Mouse (Mus musculus) neural tube, embryonic 12.5 days (tissue): ENCODE measurements around the gene Mia2. TPM values are rescaled to one million over a fixed set of nuclear protein-coding genes. Genes with fewer than 3 reads are reported as not detected.

Experiments
- ATAC-seq: fragments of 200-750 bp; cut with Nextera tagmentation; 2 replicates; pipeline ENCODE4 v1.8.0; 2017; ENCODE audit warnings: low read depth, mild to moderate bottlenecking, moderate TSS enrichment, moderate library complexity; ENCODE audit not compliant: low FRiP score
- H3K27ac ChIP-seq: fragments of 300-500 bp; sonication (generic); 2 replicates; pipeline ENCODE4 v1.5.1; 2016
- H3K27me3 ChIP-seq: fragments of 300-500 bp; sonication (generic); replicated peaks from 2 replicates; pipeline ENCODE4 v1.6.1; 2016; ENCODE audit warnings: mild to moderate bottlenecking
- H3K36me3 ChIP-seq: fragments of 300-500 bp; sonication (generic); 2 replicates; pipeline ENCODE4 v1.6.1; 2016; ENCODE audit warnings: mild to moderate bottlenecking
- H3K4me1 ChIP-seq: fragments of 300-500 bp; sonication (generic); 2 replicates; pipeline ENCODE4 v1.6.1; 2016
- H3K4me2 ChIP-seq: fragments of 300-500 bp; sonication (generic); replicated peaks from 2 replicates; pipeline ENCODE4 v1.6.1; 2016; ENCODE audit warnings: mild to moderate bottlenecking
- H3K4me3 ChIP-seq: fragments of 300-500 bp; sonication (generic); 2 replicates; pipeline ENCODE4 v1.5.1; 2016
- H3K9ac ChIP-seq: fragments of 300-500 bp; sonication (generic); 2 replicates; pipeline ENCODE4 v1.6.1; 2016; ENCODE audit warnings: mild to moderate bottlenecking
- H3K9me3 ChIP-seq: fragments of 300-500 bp; sonication (generic); 2 replicates; pipeline ENCODE4 v1.6.1; 2016; ENCODE audit warnings: mild to moderate bottlenecking
- WGBS: fragments of 180-500 bp; shearing (Covaris S2); methylation state at CpG from one replicate; pipeline ENCODE4 v1.1.7; 2016; 5-methylcytosine and 5-hydroxymethylcytosine counted together
- polyA plus RNA-seq: library from polyadenylated mRNA; unstranded; fragments of >200 nt; fragmentation: Nextera tagmentation; extraction: Ambion mirVana; gene quantifications from 2 replicates; pipeline ENCODE4 v1.2.1, GENCODE M21; 2016

Mia2 gene
- polyA plus RNA-seq, 1 experiment from 2014 or later = 53.8 TPM

DNA sequence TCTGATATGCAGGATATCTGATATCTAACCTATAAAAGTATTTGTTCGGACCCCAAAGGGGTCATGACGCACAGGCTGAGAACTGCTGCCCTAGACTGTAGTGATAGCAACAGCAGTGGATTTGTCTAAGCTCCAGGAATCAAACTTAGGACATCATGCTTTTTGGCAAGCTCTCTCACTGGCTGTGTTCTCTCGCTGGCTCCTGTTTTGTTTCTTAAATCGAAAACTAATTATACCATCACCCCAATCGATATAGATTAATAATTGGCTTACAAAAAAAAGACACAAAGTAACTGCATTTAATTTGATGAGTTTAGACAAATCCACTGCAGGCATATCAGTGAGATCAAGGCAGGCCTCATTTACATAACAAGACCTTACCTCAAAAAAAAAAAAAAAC is 10.9 kb downstream of the Mia2 start:
- no peaks in the 10 kb centered on the region for H3K36me3 ChIP-seq
- no peak overlapping the region for H3K4me2 ChIP-seq
- no peaks in the 10 kb centered on the region for H3K27me3 ChIP-seq
- WGBS = 90% methylated on average over 5 of the region's 5 CpGs
- no peak for ATAC-seq
- H3K27ac ChIP-seq = no peak overlapping the region
- no peaks in the 10 kb centered on the region for H3K4me1 ChIP-seq
- H3K9me3 ChIP-seq = no peaks in the 10 kb centered on the region
- no peak overlapping the region for H3K9ac ChIP-seq
- H3K4me3 ChIP-seq = no peak overlapping the region

DNA sequence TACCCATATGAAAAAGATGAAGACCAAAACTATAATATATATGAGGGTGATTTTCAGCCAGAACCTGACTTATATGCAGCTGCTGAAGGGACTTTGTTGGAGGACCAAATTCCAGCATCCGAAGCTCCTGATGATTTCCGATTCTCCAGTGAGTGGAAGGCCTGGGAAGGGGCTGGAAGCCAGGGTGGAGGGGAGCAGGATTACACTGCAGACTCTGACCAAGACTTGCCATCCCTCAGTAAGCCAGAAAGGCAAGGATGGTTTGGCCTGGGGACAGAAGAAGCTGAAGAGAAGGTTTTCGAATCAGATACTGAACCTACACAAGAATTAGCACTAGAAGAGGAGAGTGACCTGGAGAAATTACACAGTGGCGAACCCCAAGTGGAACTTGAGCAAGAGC is 12.3 kb downstream of the Mia2 start:
- 88% methylated on average over 4 of the region's 4 CpGs for WGBS
- Histone ChIP-seq H3K9me3 (no peaks in the 10 kb centered on the region), H3K9ac (no peak overlapping the region), H3K27ac (no peak overlapping the region), H3K27me3 (no peaks in the 10 kb centered on the region), H3K4me2 (no peak overlapping the region), H3K36me3 (no peaks in the 10 kb centered on the region), H3K4me3 (no peak overlapping the region), H3K4me1 (no peaks in the 10 kb centered on the region)
- ATAC-seq = no peak

GRCm38 (mm10) chr12:59117184-59117583 is 21.6 kb downstream of the Mia2 start:
- Histone ChIP-seq H3K9ac (no peak overlapping the region), H3K27ac (no peak overlapping the region), H3K9me3 (no peaks in the 10 kb centered on the region), H3K4me3 (no peak overlapping the region), H3K36me3 (no peaks in the 10 kb centered on the region), H3K4me2 (no peak overlapping the region), H3K27me3 (no peaks in the 10 kb centered on the region), H3K4me1 (no peaks in the 10 kb centered on the region)
- ATAC-seq = no peak
- 89% methylated on average over 3 of the region's 3 CpGs for WGBS

DNA sequence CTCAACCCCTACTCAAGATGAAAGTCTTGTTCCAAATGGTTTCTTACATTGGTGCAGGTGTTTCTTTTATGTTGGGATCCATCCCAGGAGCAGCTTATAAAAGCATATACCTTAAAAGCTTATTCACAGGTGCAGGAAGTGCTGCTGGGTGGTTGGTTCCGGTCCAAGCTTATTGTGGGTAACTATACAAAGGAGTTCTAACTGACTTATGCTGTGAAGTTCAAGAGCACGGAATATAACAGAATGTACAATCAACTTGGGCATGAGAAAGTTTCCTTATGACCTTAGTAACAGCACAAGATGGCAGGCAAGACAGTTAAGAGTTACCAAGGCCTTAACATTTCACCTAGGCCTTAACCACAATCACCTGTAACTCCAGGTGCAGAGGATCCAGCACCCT is 29.8 kb downstream of the Mia2 start:
- whole genome bisulfite sequencing = 92% methylated on average over 2 of the region's 2 CpGs
- H3K4me2 ChIP-seq = no peak overlapping the region
- H3K4me1 ChIP-seq = peaks cover 3% of the 10 kb centered on the region; the same call in 1 of the 2 replicates
- H3K9ac ChIP-seq = no peak overlapping the region
- no peak for ATAC-seq
- H3K27me3 ChIP-seq = no peaks in the 10 kb centered on the region
- H3K4me3 ChIP-seq = no peak overlapping the region
- no peaks in the 10 kb centered on the region for H3K9me3 ChIP-seq
- H3K36me3 ChIP-seq = no peaks in the 10 kb centered on the region
- no peak overlapping the region for H3K27ac ChIP-seq

DNA sequence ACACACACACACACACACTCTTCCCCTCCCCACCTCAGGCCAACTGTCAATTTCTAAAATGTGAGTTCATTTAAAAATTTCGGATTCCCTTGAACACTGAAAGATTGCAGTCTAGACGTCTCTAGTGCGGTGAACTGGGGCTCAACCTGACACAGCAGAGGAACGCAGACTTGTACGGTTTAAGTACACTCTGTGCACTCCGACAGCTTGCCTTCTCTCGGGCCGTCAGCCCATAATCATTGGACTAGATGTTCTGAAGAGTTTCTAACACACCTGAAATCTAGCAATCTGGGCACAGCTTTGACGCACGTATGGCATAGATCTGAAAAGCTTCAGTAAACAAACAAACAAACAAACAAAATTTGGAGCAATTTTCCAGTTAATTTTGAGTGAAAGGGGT is 32.9 kb downstream of the Mia2 start:
- Histone ChIP-seq H3K36me3 (no peaks in the 10 kb centered on the region), H3K27me3 (no peaks in the 10 kb centered on the region), H3K4me3 (no peak overlapping the region), H3K9me3 (no peaks in the 10 kb centered on the region), H3K9ac (no peak overlapping the region), H3K4me1 (peaks cover 18% of the 10 kb centered on the region), H3K27ac (no peak overlapping the region), H3K4me2 (no peak overlapping the region)
- WGBS = 90% methylated on average over 10 of the region's 10 CpGs
- ATAC-seq = no peak

- no peak overlapping the region for H3K4me2 ChIP-seq
- H3K4me1 ChIP-seq = peaks cover 18% of the 10 kb centered on the region
- H3K27me3 ChIP-seq = no peaks in the 10 kb centered on the region
- H3K9me3 ChIP-seq = no peaks in the 10 kb centered on the region
- no peak overlapping the region for H3K9ac ChIP-seq
- no peaks in the 10 kb centered on the region for H3K36me3 ChIP-seq
- H3K27ac ChIP-seq = no peak overlapping the region
- H3K4me3 ChIP-seq = no peak overlapping the region
- ATAC-seq = no peak
- 68% methylated on average over 7 of the region's 7 CpGs for WGBS
Measured at GRCm38 (mm10) chr12:59129038-59129437, 33.4 kb downstream of the Mia2 start.

- no peaks in the 10 kb centered on the region for H3K36me3 ChIP-seq
- H3K27ac ChIP-seq = no peak overlapping the region
- H3K4me3 ChIP-seq = peak overlapping the region; percentile 32
- WGBS = 21% methylated on average over 6 of the region's 6 CpGs
- no peaks in the 10 kb centered on the region for H3K27me3 ChIP-seq
- no peak for ATAC-seq
- H3K9ac ChIP-seq = no peak overlapping the region
- no peaks in the 10 kb centered on the region for H3K9me3 ChIP-seq
- H3K4me1 ChIP-seq = peaks cover 18% of the 10 kb centered on the region
- H3K4me2 ChIP-seq = peak overlapping the region; percentile 74
Measured at GRCm38 (mm10) chr12:59129592-59129991, 34.0 kb downstream of the Mia2 start.

DNA sequence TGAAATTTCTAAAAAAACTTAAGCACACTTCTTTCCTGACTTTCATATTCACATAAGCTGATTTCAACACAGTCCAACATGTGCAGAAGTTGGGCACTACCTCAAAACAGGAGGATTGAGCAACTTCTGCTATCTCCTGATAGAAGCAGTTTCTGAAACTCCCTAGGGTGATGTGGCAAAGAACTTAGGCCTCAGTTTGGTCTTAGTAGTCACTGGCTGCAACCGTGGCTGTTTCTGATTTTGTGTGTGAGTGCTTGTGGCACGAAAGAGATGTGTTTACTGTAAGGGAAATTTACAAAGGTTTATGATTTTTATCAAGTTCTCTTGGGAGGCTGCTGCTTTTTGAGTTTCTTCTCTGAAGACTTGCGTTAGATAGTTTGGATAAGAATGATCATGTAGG is 34.6 kb downstream of the Mia2 start:
- no peaks in the 10 kb centered on the region for H3K27me3 ChIP-seq
- peak overlapping the region; percentile 87; the same call in 1 of the 2 replicates for H3K9ac ChIP-seq
- H3K27ac ChIP-seq = no peak overlapping the region
- H3K36me3 ChIP-seq = no peaks in the 10 kb centered on the region
- peaks cover 18% of the 10 kb centered on the region for H3K4me1 ChIP-seq
- H3K4me3 ChIP-seq = peak overlapping the region; percentile 81
- peak overlapping the region; percentile 74 for H3K4me2 ChIP-seq
- 26% methylated on average over 3 of the region's 3 CpGs for WGBS
- no peaks in the 10 kb centered on the region for H3K9me3 ChIP-seq
- no peak for ATAC-seq

- WGBS = under 1% methylated on average over 93 of the region's 100 CpGs
- no peaks in the 10 kb centered on the region for H3K9me3 ChIP-seq
- H3K4me3 ChIP-seq = peak overlapping the region; percentile 81
- H3K4me2 ChIP-seq = peak overlapping the region; percentile 74
- H3K9ac ChIP-seq = peak overlapping the region; percentile 87
- peaks cover 18% of the 10 kb centered on the region for H3K4me1 ChIP-seq
- ATAC-seq = peak; percentile 96
- no peaks in the 10 kb centered on the region for H3K36me3 ChIP-seq
- peak overlapping the region; percentile 89 for H3K27ac ChIP-seq
- H3K27me3 ChIP-seq = no peaks in the 10 kb centered on the region
Measured at GRCm38 (mm10) chr12:59130651-59131577, 35.3 kb downstream of the Mia2 start.

DNA sequence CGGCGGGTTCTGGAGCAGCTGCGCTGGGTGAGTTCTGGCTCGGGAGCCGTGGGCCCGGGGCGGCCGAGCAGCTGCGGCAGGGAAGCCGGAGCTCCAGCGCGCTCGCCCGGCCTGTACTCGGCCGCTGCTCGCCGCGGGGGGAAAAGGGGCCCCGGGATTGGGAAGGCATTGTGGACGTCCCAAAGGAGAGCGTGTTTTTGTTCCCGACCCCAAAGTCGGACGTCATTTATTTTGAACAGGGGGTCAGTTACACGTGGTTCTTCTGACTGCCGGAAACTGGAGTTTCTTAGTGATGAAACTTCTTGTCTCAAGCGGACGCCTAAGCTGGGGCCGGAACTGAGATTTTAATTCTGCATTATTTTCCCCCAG is 36.0 kb downstream of the Mia2 start:
- ATAC-seq = peak; percentile 66; the same call in 1 of the 2 replicates

DNA sequence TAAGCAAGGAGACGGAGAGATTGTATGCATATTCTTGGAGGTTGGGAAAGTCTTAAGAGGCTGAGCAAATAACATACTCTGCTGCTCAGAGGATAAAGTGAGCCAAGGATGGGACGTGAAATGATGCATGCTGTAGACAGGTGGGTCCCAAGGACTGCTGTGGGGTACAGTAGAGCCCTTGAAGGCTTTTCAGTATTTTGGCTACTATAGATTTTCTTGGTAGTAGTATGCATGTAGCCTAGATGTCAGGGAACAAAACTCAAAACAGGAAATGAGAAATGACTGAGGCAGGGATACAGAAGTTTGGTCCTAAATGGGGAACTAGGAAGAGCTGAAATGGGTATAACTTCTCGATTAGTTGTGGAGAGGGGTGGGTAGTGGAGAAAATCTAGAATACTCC is 36.9 kb downstream of the Mia2 start:
- no peak for ATAC-seq
- peak overlapping the region; percentile 87; the same call in 1 of the 2 replicates for H3K9ac ChIP-seq
- H3K36me3 ChIP-seq = no peaks in the 10 kb centered on the region
- peaks cover 18% of the 10 kb centered on the region for H3K4me1 ChIP-seq
- H3K27me3 ChIP-seq = no peaks in the 10 kb centered on the region
- H3K4me2 ChIP-seq = peak overlapping the region; percentile 74
- no peaks in the 10 kb centered on the region for H3K9me3 ChIP-seq
- H3K4me3 ChIP-seq = peak overlapping the region; percentile 81
- H3K27ac ChIP-seq = no peak overlapping the region
- 59% methylated on average over 3 of the region's 3 CpGs for WGBS

More for the DNA sequence above, 36.0 kb downstream of the Mia2 start:
- Histone ChIP-seq H3K4me3 (peak overlapping the region; percentile 81), H3K27ac (peak overlapping the region; percentile 89), H3K36me3 (no peaks in the 10 kb centered on the region), H3K4me1 (peaks cover 18% of the 10 kb centered on the region), H3K9me3 (no peaks in the 10 kb centered on the region), H3K9ac (peak overlapping the region; percentile 87), H3K27me3 (no peaks in the 10 kb centered on the region), H3K4me2 (peak overlapping the region; percentile 74)
- under 1% methylated on average over 28 of the region's 30 CpGs for WGBS

DNA sequence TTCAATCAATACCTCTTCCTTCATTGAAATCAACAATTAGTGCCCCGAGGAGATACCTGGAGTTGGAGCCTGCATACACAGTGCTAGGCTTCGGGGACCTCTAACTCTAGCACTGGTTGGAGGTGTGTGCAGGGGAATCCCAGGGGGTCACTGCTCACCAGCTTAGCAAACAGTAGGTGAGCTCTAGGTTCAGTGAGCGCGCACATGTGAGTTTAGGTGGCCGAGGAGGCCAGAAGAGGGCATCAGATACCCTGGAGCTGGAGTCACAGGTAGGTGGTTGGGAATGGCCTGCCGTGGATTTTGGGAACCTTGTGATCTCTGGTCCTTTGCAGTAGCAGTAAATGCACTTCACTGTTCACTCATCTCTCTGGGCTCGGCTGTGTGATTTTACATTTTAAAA is 37.3 kb downstream of the Mia2 start:
- Histone ChIP-seq H3K27ac (no peak overlapping the region), H3K4me1 (peaks cover 18% of the 10 kb centered on the region), H3K27me3 (no peaks in the 10 kb centered on the region), H3K4me3 (no peak overlapping the region), H3K4me2 (peak overlapping the region; percentile 74), H3K9me3 (no peaks in the 10 kb centered on the region), H3K9ac (no peak overlapping the region), H3K36me3 (peaks cover 4% of the 10 kb centered on the region; the same call in 1 of the 2 replicates)
- WGBS = 83% methylated on average over 7 of the region's 7 CpGs
- no peak for ATAC-seq
